Mouse (Mus musculus): ENCODE measurements at regions not wholly inside any gene's neighbourhood (a gene's known extent, or its start where the extent isn't known, plus 50 kb on each side); places are given as distances from the start of the nearest gene placed in this dataset.

GRCm38 (mm10) chr14:106593980-106594379 lies 488.0 kb downstream of the Trim52 start:
- DNase-seq (ENCODE audit: extremely low spot score, low read depth, low spot score): no peak

- peak; percentile 42 for DNase-seq (ENCODE audit: extremely low spot score, low read depth, low spot score)
These were observed 501.0 kb downstream of the Trim52 start for GRCm38 (mm10) chr14:106607041-106607440.

GRCm38 (mm10) chr14:106608341-106608927 lies 502.4 kb downstream of the Trim52 start:
- no peak for DNase-seq (ENCODE audit: extremely low spot score, low read depth, low spot score)
